Mouse (Mus musculus) intestine, embryonic 15.5 days (tissue): ENCODE measurements at regions not wholly inside any gene's neighbourhood (a gene's known extent, or its start where the extent isn't known, plus 50 kb on each side); places are given as distances from the start of the nearest gene placed in this dataset.
A peak's percentile ranks its signal among the peaks of the same experiment; 100 is the strongest.

ENCODE experiments used
- ATAC-seq: fragments of 200-750 bp; cut with Nextera tagmentation; 2 replicates; pipeline ENCODE4 v1.8.0; 2017; ENCODE audit warnings: moderate TSS enrichment, moderate library complexity
- H3K27ac ChIP-seq: fragments of 300-500 bp; sonication (generic); 2 replicates; pipeline ENCODE4 v1.5.1; 2015; ENCODE audit warnings: mild to moderate bottlenecking, inconsistent platforms
- H3K27me3 ChIP-seq: fragments of 300-500 bp; sonication (generic); replicated peaks from 2 replicates; pipeline ENCODE4 v1.6.1; 2015; ENCODE audit warnings: inconsistent platforms
- H3K36me3 ChIP-seq: fragments of 300-500 bp; sonication (generic); 2 replicates; pipeline ENCODE4 v1.6.1; 2015; ENCODE audit warnings: inconsistent platforms
- H3K4me1 ChIP-seq: fragments of 300-500 bp; sonication (generic); replicated peaks from 2 replicates; pipeline ENCODE4 v1.6.1; 2015; ENCODE audit warnings: inconsistent platforms
- H3K4me2 ChIP-seq: fragments of 300-500 bp; sonication (generic); replicated peaks from 2 replicates; pipeline ENCODE4 v1.6.1; 2015; ENCODE audit warnings: mild to moderate bottlenecking, inconsistent platforms
- H3K4me3 ChIP-seq: fragments of 300-500 bp; sonication (generic); replicated peaks from 2 replicates; pipeline ENCODE4 v1.5.1; 2015; ENCODE audit warnings: inconsistent platforms
- H3K9ac ChIP-seq: fragments of 300-500 bp; sonication (generic); 2 replicates; pipeline ENCODE4 v1.6.1; 2015; ENCODE audit warnings: inconsistent platforms
- H3K9me3 ChIP-seq: fragments of 300-500 bp; sonication (generic); 2 replicates; pipeline ENCODE4 v1.6.1; 2016; ENCODE audit warnings: inconsistent platforms
- WGBS: fragments of 180-500 bp; shearing (Covaris S2); methylation state at CpG from one replicate; pipeline ENCODE4 v1.1.7; 2015; 5-methylcytosine and 5-hydroxymethylcytosine counted together

GRCm38 (mm10) chr12:71572833-71573446 is 257.9 kb upstream of the Daam1 start:
- Histone ChIP-seq H3K27me3 (no peaks in the 10 kb centered on the region), H3K9me3 (no peaks in the 10 kb centered on the region), H3K9ac (no peak overlapping the region), H3K36me3 (no peaks in the 10 kb centered on the region), H3K4me2 (no peak overlapping the region), H3K27ac (no peak overlapping the region), H3K4me1 (no peaks in the 10 kb centered on the region), H3K4me3 (no peak overlapping the region)
- no peak for ATAC-seq
- 67% methylated on average over 14 of the region's 14 CpGs for WGBS

GRCm38 (mm10) chr12:71573456-71573855 is 257.4 kb upstream of the Daam1 start:
- H3K9me3 ChIP-seq = no peaks in the 10 kb centered on the region
- H3K4me1 ChIP-seq = no peaks in the 10 kb centered on the region
- H3K4me2 ChIP-seq = no peak overlapping the region
- H3K27ac ChIP-seq = no peak overlapping the region
- 78% methylated on average over 8 of the region's 8 CpGs for WGBS
- no peak for ATAC-seq
- no peaks in the 10 kb centered on the region for H3K36me3 ChIP-seq
- H3K4me3 ChIP-seq = no peak overlapping the region
- H3K9ac ChIP-seq = no peak overlapping the region
- no peaks in the 10 kb centered on the region for H3K27me3 ChIP-seq

- Histone ChIP-seq H3K27me3 (no peaks in the 10 kb centered on the region), H3K9ac (no peak overlapping the region), H3K4me2 (no peak overlapping the region), H3K9me3 (no peaks in the 10 kb centered on the region), H3K36me3 (no peaks in the 10 kb centered on the region), H3K27ac (no peak overlapping the region), H3K4me1 (no peaks in the 10 kb centered on the region), H3K4me3 (no peak overlapping the region)
- ATAC-seq = no peak
- WGBS = 90% methylated on average over 10 of the region's 10 CpGs
These were observed 256.2 kb upstream of the Daam1 start for GRCm38 (mm10) chr12:71574685-71575084.

GRCm38 (mm10) chr12:71577349-71577748 is 253.5 kb upstream of the Daam1 start:
- Histone ChIP-seq H3K4me1 (0 out of 2 replicates have a peak, but pooled peaks cover 3% of the 10 kb centered on the region), H3K9me3 (no peaks in the 10 kb centered on the region), H3K36me3 (no peaks in the 10 kb centered on the region), H3K4me2 (peak overlapping the region; percentile 62), H3K27ac (no peak overlapping the region), H3K27me3 (no peaks in the 10 kb centered on the region), H3K4me3 (peak overlapping the region; percentile 24), H3K9ac (no peak overlapping the region)
- 4% methylated on average over 9 of the region's 9 CpGs for WGBS
- ATAC-seq = peak; percentile 99

- WGBS = 80% methylated on average over 9 of the region's 9 CpGs
- Histone ChIP-seq H3K9ac (no peak overlapping the region), H3K4me1 (0 out of 2 replicates have a peak, but pooled peaks cover 3% of the 10 kb centered on the region), H3K36me3 (no peaks in the 10 kb centered on the region), H3K9me3 (no peaks in the 10 kb centered on the region), H3K27me3 (no peaks in the 10 kb centered on the region), H3K4me3 (no peak overlapping the region), H3K27ac (no peak overlapping the region), H3K4me2 (no peak overlapping the region)
- no peak for ATAC-seq
These were observed 252.9 kb upstream of the Daam1 start for GRCm38 (mm10) chr12:71578006-71578405.

- Histone ChIP-seq H3K9ac (no peak overlapping the region), H3K27me3 (no peaks in the 10 kb centered on the region), H3K27ac (no peak overlapping the region), H3K36me3 (no peaks in the 10 kb centered on the region), H3K4me1 (0 out of 2 replicates have a peak, but pooled peaks cover 3% of the 10 kb centered on the region), H3K4me3 (no peak overlapping the region), H3K9me3 (no peaks in the 10 kb centered on the region), H3K4me2 (no peak overlapping the region)
- no peak for ATAC-seq
- 50% methylated on average over 11 of the region's 11 CpGs for WGBS
These were observed 252.0 kb upstream of the Daam1 start for GRCm38 (mm10) chr12:71578912-71579311.

- Histone ChIP-seq H3K9ac (no peak overlapping the region), H3K4me1 (0 out of 2 replicates have a peak, but pooled peaks cover 3% of the 10 kb centered on the region), H3K9me3 (no peaks in the 10 kb centered on the region), H3K4me3 (no peak overlapping the region), H3K4me2 (no peak overlapping the region), H3K27ac (no peak overlapping the region), H3K36me3 (no peaks in the 10 kb centered on the region), H3K27me3 (no peaks in the 10 kb centered on the region)
- WGBS = 71% methylated on average over 12 of the region's 12 CpGs
- no peak for ATAC-seq
These were observed 250.2 kb upstream of the Daam1 start for GRCm38 (mm10) chr12:71580532-71581290.

- Histone ChIP-seq H3K4me1 (0 out of 2 replicates have a peak, but pooled peaks cover 3% of the 10 kb centered on the region), H3K4me3 (no peak overlapping the region), H3K36me3 (no peaks in the 10 kb centered on the region), H3K9ac (no peak overlapping the region), H3K27ac (no peak overlapping the region), H3K4me2 (no peak overlapping the region), H3K9me3 (no peaks in the 10 kb centered on the region), H3K27me3 (no peaks in the 10 kb centered on the region)
- no peak for ATAC-seq
- 74% methylated on average over 8 of the region's 8 CpGs for WGBS
These were observed 246.3 kb upstream of the Daam1 start for GRCm38 (mm10) chr12:71584618-71585017.

- Histone ChIP-seq H3K4me2 (no peak overlapping the region), H3K9me3 (no peaks in the 10 kb centered on the region), H3K4me1 (no peaks in the 10 kb centered on the region), H3K9ac (no peak overlapping the region), H3K27me3 (no peaks in the 10 kb centered on the region), H3K4me3 (no peak overlapping the region), H3K27ac (no peak overlapping the region), H3K36me3 (no peaks in the 10 kb centered on the region)
- no peak for ATAC-seq
- WGBS = 48% methylated on average over 9 of the region's 9 CpGs
These were observed 232.2 kb upstream of the Daam1 start for GRCm38 (mm10) chr12:71598641-71599040.

- Histone ChIP-seq H3K4me1 (no peaks in the 10 kb centered on the region), H3K9me3 (no peaks in the 10 kb centered on the region), H3K27me3 (no peaks in the 10 kb centered on the region), H3K4me2 (no peak overlapping the region), H3K27ac (no peak overlapping the region), H3K9ac (no peak overlapping the region), H3K36me3 (no peaks in the 10 kb centered on the region), H3K4me3 (no peak overlapping the region)
- WGBS = 79% methylated on average over 8 of the region's 8 CpGs
- ATAC-seq = no peak
These were observed 229.7 kb upstream of the Daam1 start for GRCm38 (mm10) chr12:71601091-71601690.

- Histone ChIP-seq H3K4me1 (no peaks in the 10 kb centered on the region), H3K9me3 (no peaks in the 10 kb centered on the region), H3K27me3 (no peaks in the 10 kb centered on the region), H3K4me3 (no peak overlapping the region), H3K27ac (no peak overlapping the region), H3K4me2 (no peak overlapping the region), H3K9ac (no peak overlapping the region), H3K36me3 (no peaks in the 10 kb centered on the region)
- no peak for ATAC-seq
- WGBS = 89% methylated on average over 10 of the region's 10 CpGs
These were observed 227.7 kb upstream of the Daam1 start for GRCm38 (mm10) chr12:71603136-71603535.

GRCm38 (mm10) chr12:71606366-71606765 is 224.5 kb upstream of the Daam1 start:
- no peaks in the 10 kb centered on the region for H3K4me1 ChIP-seq
- H3K4me3 ChIP-seq = no peak overlapping the region
- no peak overlapping the region for H3K27ac ChIP-seq
- no peaks in the 10 kb centered on the region for H3K36me3 ChIP-seq
- H3K9ac ChIP-seq = no peak overlapping the region
- WGBS = 83% methylated on average over 3 of the region's 3 CpGs
- H3K9me3 ChIP-seq = no peaks in the 10 kb centered on the region
- ATAC-seq = no peak
- H3K27me3 ChIP-seq = no peaks in the 10 kb centered on the region
- H3K4me2 ChIP-seq = no peak overlapping the region
